Comparison of ENCODE assay signal across 16 mouse cellular contexts in the genomic region with DNA sequence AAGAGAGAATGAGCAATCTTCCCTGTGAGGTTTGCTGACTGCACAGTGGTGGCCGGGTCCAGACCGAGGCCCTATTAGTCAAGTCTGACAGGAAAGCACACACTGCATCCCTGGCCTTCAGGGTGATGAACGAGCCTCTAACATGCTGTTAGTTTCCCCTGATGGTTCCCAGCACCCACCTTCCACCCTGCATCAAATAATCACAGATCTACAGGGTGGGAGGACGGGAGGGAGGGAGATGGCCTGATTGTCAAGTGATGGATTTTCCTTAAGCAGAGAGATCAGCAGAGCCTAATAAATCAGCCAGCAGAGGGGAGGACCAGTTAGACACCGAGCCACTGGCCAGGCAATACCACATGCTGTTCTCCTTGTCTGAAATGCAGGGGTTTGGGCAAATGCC.
DNase-seq lines count a peak whose midpoint lies in the region; ATAC-seq lines count a peak whose summit lies in the region.
"Had no signal": no experiment of that assay in that cellular context is flagged by ENCODE, and none has a peak within 500 bp of the region (broad histone marks: within the 10 kb centered on the region; RNA-seq: fewer than 3 reads in every experiment).

No protein-coding gene starts in this region.

- H3K4me1 ChIP-seq in embryonic facial prominence, embryonic 13.5 days: peaks cover 8% of the 10 kb centered on the region; the same call in 1 of the 2 replicates
- peaks cover 7% of the 10 kb centered on the region for H3K4me1 ChIP-seq in neural tube, embryonic 13.5 days (replicated peaks)
- H3K4me1 ChIP-seq: heart, embryonic 13.5 days; liver, embryonic 15.5 days had no signal

- H3K27me3 ChIP-seq in embryonic facial prominence, embryonic 13.5 days: no peaks in the 10 kb centered on the region
- no peaks in the 10 kb centered on the region for H3K27me3 ChIP-seq in neural tube, embryonic 13.5 days
- H3K27me3 ChIP-seq: heart, embryonic 13.5 days; liver, embryonic 15.5 days had no signal

- no peaks in the 10 kb centered on the region for H3K36me3 ChIP-seq in embryonic facial prominence, embryonic 13.5 days
- H3K36me3 ChIP-seq in neural tube, embryonic 13.5 days: no peaks in the 10 kb centered on the region
- H3K36me3 ChIP-seq: forebrain, embryonic 10.5 days; heart, embryonic 13.5 days; liver, embryonic 15.5 days had no signal

- 44% methylated on average over 5 of the region's 5 CpGs for WGBS in embryonic facial prominence, embryonic 13.5 days
- WGBS in neural tube, embryonic 13.5 days: 5% methylated on average over 5 of the region's 5 CpGs

- peak; percentile 5 to 68 for DNase-seq in adrenal gland, postnatal 36 days
- DNase-seq in adrenal gland, adult 2 months: no peak
- DNase-seq in kidney, postnatal 10 days: peak; percentile 25
- DNase-seq in kidney, adult 9 months: no peak
- no peak for DNase-seq in spleen, postnatal 14 days (ENCODE audit: low spot score in 2 of 2)
- no peak for DNase-seq in left cerebral cortex, adult 11 months (ENCODE audit: low spot score)
- DNase-seq: cerebellum, adult 9-11 months; heart, postnatal 4 days; lung, postnatal 14 days; thymus, postnatal 36 days had no signal

- no peak overlapping the region for H3K4me2 ChIP-seq in embryonic facial prominence, embryonic 13.5 days
- no peak overlapping the region for H3K4me2 ChIP-seq in neural tube, embryonic 13.5 days
- H3K4me2 ChIP-seq: heart, embryonic 13.5 days; liver, embryonic 15.5 days had no signal

- no peak overlapping the region for H3K4me3 ChIP-seq in embryonic facial prominence, embryonic 13.5 days
- H3K4me3 ChIP-seq in neural tube, embryonic 13.5 days: no peak overlapping the region
- H3K4me3 ChIP-seq: forebrain, embryonic 10.5 days; heart, embryonic 13.5 days; liver, embryonic 15.5 days had no signal

- no peak for ATAC-seq in embryonic facial prominence, embryonic 13.5 days (ENCODE audit: insufficient number of reproducible peaks, insufficient read depth, low FRiP score, low TSS enrichment, low read depth)
- ATAC-seq in neural tube, embryonic 13.5 days (ENCODE audit: low read depth): peak; percentile 61; the same call in 1 of the 2 replicates
- ATAC-seq: intestine, postnatal 0 days had no signal

- H3K9me3 ChIP-seq in embryonic facial prominence, embryonic 13.5 days: no peaks in the 10 kb centered on the region
- no peaks in the 10 kb centered on the region for H3K9me3 ChIP-seq in neural tube, embryonic 13.5 days
- H3K9me3 ChIP-seq: forebrain, embryonic 10.5 days; heart, embryonic 13.5 days; liver, embryonic 15.5 days had no signal

- 0 out of 2 replicates have a peak overlapping the region, but pooled peaks have one; percentile 39 for H3K27ac ChIP-seq in embryonic facial prominence, embryonic 13.5 days
- 0 out of 2 replicates have a peak overlapping the region, but pooled peaks have one; percentile 33 for H3K27ac ChIP-seq in neural tube, embryonic 13.5 days (replicated peaks)
- H3K27ac ChIP-seq: forebrain, embryonic 10.5 days; heart, embryonic 13.5 days; liver, embryonic 15.5 days had no signal

- H3K9ac ChIP-seq in embryonic facial prominence, embryonic 13.5 days: no peak overlapping the region
- no peak overlapping the region for H3K9ac ChIP-seq in neural tube, embryonic 13.5 days
- H3K9ac ChIP-seq: heart, embryonic 13.5 days; liver, embryonic 15.5 days had no signal

Comparison
In these comparisons a context has a peak if more than half of its experiments do, and no peak if none do; other contexts are left out.
1. DNase-seq: peak in adrenal gland, postnatal 36 days (2 of 2) and kidney, postnatal 10 days (single experiment); none in adrenal gland, adult 2 months (single experiment), kidney, adult 9 months (single experiment), spleen, postnatal 14 days (0 of 2) and left cerebral cortex, adult 11 months (single experiment).